Mouse (Mus musculus) hindbrain, embryonic 16.5 days (tissue): ENCODE data around the gene Cd276. TPM values are rescaled to one million over a fixed set of nuclear protein-coding genes. Genes with fewer than 3 reads are reported as not detected.

Experiments used
- ATAC-seq: fragments of 200-750 bp; cut with Nextera tagmentation; 2 replicates; pipeline ENCODE4 v1.8.0; 2017; ENCODE audit warnings: moderate TSS enrichment, moderate library complexity
- H3K27ac ChIP-seq: fragments of 300-500 bp; sonication (generic); 2 replicates; pipeline ENCODE4 v1.5.1; 2014; ENCODE audit warnings: low read depth, mild to moderate bottlenecking, control low read depth, low read length, moderate library complexity
- H3K27me3 ChIP-seq: fragments of 300-500 bp; sonication (generic); replicated peaks from 2 replicates; pipeline ENCODE4 v1.6.1; 2014; ENCODE audit warnings: low read length; ENCODE audit not compliant: control insufficient read depth, insufficient read depth
- H3K36me3 ChIP-seq: fragments of 300-500 bp; sonication (generic); 2 replicates; pipeline ENCODE4 v1.6.1; 2014; ENCODE audit warnings: mild to moderate bottlenecking, low read length, moderate library complexity, mixed read lengths; ENCODE audit not compliant: control insufficient read depth, insufficient read depth
- H3K4me1 ChIP-seq: fragments of 300-500 bp; sonication (generic); 2 replicates; pipeline ENCODE4 v1.6.1; 2014; ENCODE audit warnings: low read depth, low read length; ENCODE audit not compliant: control insufficient read depth, insufficient read depth
- H3K4me2 ChIP-seq: fragments of 300-500 bp; sonication (generic); 2 replicates; pipeline ENCODE4 v1.6.1; 2014; ENCODE audit warnings: mild to moderate bottlenecking, low read length, control low read depth, moderate library complexity
- H3K4me3 ChIP-seq: fragments of 300-500 bp; sonication (generic); 2 replicates; pipeline ENCODE4 v1.5.1; 2014; ENCODE audit warnings: mild to moderate bottlenecking, low read length, control low read depth, moderate library complexity
- H3K9ac ChIP-seq: fragments of 300-500 bp; sonication (generic); 2 replicates; pipeline ENCODE4 v1.6.1; 2014; ENCODE audit warnings: low read depth, mild to moderate bottlenecking, control low read depth, low read length, moderate library complexity
- H3K9me3 ChIP-seq: fragments of 300-500 bp; sonication (generic); 2 replicates; pipeline ENCODE4 v1.6.1; 2014; ENCODE audit warnings: mild to moderate bottlenecking, low read length, moderate library complexity; ENCODE audit not compliant: control insufficient read depth
- WGBS: fragments of 180-500 bp; shearing (Covaris S2); extraction: QIAGEN DNeasy Blood & Tissue Kit; methylation state at CpG from one replicate; pipeline ENCODE4 v1.1.7; 2014; 5-methylcytosine and 5-hydroxymethylcytosine counted together
- polyA plus RNA-seq: library from polyadenylated mRNA; unstranded; fragments of >200 nt; fragmentation: Nextera tagmentation; extraction: Ambion mirVana; gene quantifications from 2 replicates; pipeline ENCODE4 v1.2.1, GENCODE M21; 2015

Gene Cd276
- polyA plus RNA-seq, 1 experiment from 2014 or later, result 24.6 TPM

GRCm38 (mm10) chr9:58539886-58540285 is 15.4 kb downstream of the Cd276 start:
- Histone ChIP-seq H3K4me2 (no peak overlapping the region), H3K4me1 (peaks cover 11% of the 10 kb centered on the region), H3K9me3 (no peaks in the 10 kb centered on the region), H3K4me3 (no peak overlapping the region), H3K27ac (no peak overlapping the region), H3K27me3 (no peaks in the 10 kb centered on the region), H3K9ac (no peak overlapping the region), H3K36me3 (peaks cover 11% of the 10 kb centered on the region)
- 45% methylated on average over 5 of the region's 5 CpGs for WGBS
- no peak for ATAC-seq

GRCm38 (mm10) chr9:58537774-58538173 is 17.5 kb downstream of the Cd276 start:
- 78% methylated on average over 3 of the region's 3 CpGs for WGBS
- no peak overlapping the region for H3K9ac ChIP-seq
- no peaks in the 10 kb centered on the region for H3K9me3 ChIP-seq
- no peak overlapping the region for H3K4me2 ChIP-seq
- H3K36me3 ChIP-seq, result peaks cover 11% of the 10 kb centered on the region
- peaks cover 11% of the 10 kb centered on the region for H3K4me1 ChIP-seq
- H3K27ac ChIP-seq, result no peak overlapping the region
- no peak for ATAC-seq
- H3K27me3 ChIP-seq, result no peaks in the 10 kb centered on the region
- H3K4me3 ChIP-seq, result no peak overlapping the region

DNA sequence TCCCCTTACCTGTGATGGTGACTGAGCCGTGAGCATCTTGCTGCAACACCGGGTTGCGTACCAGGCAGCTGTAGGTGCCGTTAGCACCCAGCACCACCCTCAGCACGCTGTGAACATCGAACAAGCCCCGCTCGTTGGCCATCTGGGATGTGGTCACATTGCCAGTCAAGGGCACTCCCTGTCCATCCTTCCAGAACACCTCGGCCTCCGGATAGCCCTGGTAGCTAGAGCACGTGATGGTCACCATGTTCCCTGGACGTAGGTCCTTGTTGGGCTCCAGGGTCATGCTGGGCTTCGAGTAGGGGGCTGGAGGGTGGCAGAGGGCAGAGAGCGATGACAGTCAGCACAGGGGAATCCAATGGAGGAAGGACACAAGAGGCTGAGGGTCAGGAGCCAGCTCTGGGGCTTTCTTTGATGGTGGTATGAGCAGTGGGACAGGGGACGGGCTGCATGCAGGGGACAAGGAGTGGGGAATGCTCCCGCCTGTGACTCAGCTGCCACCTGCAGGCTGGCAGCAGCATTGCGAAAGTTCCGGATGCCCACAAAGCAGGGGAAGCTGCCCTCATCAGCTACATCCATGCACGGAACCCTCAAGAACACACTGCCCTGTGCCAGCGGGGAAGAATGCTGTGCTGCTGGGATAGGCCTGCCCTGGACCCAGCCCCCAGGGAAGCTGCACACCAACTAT is 19.6 kb downstream of the Cd276 start:
- peak; percentile 57; the same call in 1 of the 2 replicates for ATAC-seq
- H3K36me3 ChIP-seq, result peaks cover 11% of the 10 kb centered on the region
- 76% methylated on average over 20 of the region's 20 CpGs for WGBS

GRCm38 (mm10) chr9:58534766-58535165 is 20.5 kb downstream of the Cd276 start:
- H3K27ac ChIP-seq, result no peak overlapping the region
- no peaks in the 10 kb centered on the region for H3K9me3 ChIP-seq
- H3K9ac ChIP-seq, result no peak overlapping the region
- 0 out of 2 replicates have a peak, but pooled peaks cover 3% of the 10 kb centered on the region for H3K4me1 ChIP-seq
- H3K36me3 ChIP-seq, result peaks cover 14% of the 10 kb centered on the region
- WGBS, result 41% methylated on average over 1 of the region's 1 CpGs
- no peak overlapping the region for H3K4me2 ChIP-seq
- H3K4me3 ChIP-seq, result no peak overlapping the region
- H3K27me3 ChIP-seq, result no peaks in the 10 kb centered on the region
- ATAC-seq, result 0 out of 2 replicates have a peak, but pooled peaks have one; percentile 51

More for the DNA sequence above, 19.6 kb downstream of the Cd276 start:
- Histone ChIP-seq H3K4me3 (no peak overlapping the region), H3K27ac (no peak overlapping the region), H3K4me2 (no peak overlapping the region), H3K9ac (no peak overlapping the region), H3K4me1 (0 out of 2 replicates have a peak, but pooled peaks cover 3% of the 10 kb centered on the region), H3K27me3 (no peaks in the 10 kb centered on the region), H3K9me3 (no peaks in the 10 kb centered on the region)

DNA sequence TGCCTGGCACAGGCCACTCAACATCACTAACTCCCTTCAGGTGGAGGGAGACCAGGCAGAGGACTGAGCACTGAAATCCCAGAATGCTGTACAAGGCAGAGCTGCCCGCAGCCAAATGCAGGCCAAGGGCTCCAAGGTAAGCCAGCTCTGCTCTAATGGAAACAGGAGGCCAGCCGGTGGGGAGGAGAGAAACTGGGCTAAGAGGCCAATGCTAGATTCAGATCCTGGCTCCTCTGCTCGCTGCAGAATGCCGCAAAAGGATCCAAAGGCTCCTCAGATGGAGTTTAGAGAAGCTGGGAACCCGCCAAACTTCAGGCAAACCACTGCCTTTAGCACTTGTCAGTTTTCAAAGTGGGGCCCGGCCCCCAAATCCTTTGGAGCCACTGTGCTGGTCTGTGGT is 21.9 kb downstream of the Cd276 start:
- H3K4me1 ChIP-seq, result 0 out of 2 replicates have a peak, but pooled peaks cover 3% of the 10 kb centered on the region
- peaks cover 15% of the 10 kb centered on the region for H3K36me3 ChIP-seq
- no peak overlapping the region for H3K9ac ChIP-seq
- H3K27ac ChIP-seq, result no peak overlapping the region
- H3K9me3 ChIP-seq, result no peaks in the 10 kb centered on the region
- no peak overlapping the region for H3K4me3 ChIP-seq
- ATAC-seq, result no peak
- H3K27me3 ChIP-seq, result no peaks in the 10 kb centered on the region
- H3K4me2 ChIP-seq, result no peak overlapping the region
- 92% methylated on average over 6 of the region's 6 CpGs for WGBS

DNA sequence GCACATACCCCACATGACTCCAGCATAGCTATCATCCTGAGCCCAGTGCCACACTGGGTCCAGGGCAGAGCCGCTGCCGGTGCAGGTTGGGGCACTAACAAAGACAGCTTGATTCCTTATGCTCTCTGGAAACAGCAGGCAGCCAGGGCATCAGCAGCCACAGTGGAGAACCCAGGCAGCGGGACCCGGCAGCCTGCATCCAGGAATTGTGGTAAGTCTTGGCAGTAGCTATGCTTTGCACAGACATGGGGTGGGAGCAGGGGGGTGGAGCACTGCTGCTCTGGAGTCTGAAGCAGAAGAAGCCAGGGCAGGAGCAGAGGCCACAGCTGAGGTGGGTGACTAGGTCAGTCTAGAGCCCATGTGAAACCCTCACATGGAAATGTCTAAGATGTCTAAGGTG is 23.0 kb downstream of the Cd276 start:
- WGBS, result 59% methylated on average over 4 of the region's 4 CpGs
- no peak for ATAC-seq
- H3K4me1 ChIP-seq, result peaks cover 3% of the 10 kb centered on the region; the same call in 1 of the 2 replicates
- peaks cover 14% of the 10 kb centered on the region for H3K36me3 ChIP-seq
- no peak overlapping the region for H3K27ac ChIP-seq
- no peaks in the 10 kb centered on the region for H3K27me3 ChIP-seq
- H3K9me3 ChIP-seq, result no peaks in the 10 kb centered on the region
- no peak overlapping the region for H3K9ac ChIP-seq
- no peak overlapping the region for H3K4me3 ChIP-seq
- H3K4me2 ChIP-seq, result no peak overlapping the region

DNA sequence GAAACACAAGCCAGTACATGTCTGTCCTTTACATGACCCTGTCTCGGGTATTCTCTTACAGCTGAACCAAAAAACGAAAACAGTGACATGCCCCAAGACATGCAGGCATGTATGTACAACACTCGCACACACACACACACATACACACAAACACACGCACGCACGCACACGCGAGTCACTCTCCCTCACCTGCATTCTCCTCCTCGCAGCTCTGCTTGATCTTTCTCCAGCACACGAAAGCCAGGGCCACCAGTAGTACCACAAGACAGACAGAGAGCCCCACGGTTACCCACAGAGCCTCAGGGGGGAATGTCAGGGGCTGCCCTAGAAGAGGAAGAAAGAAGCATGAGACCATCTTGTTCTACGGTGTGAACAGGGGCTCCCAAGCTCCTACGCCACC is 24.8 kb downstream of the Cd276 start:
- Histone ChIP-seq H3K27me3 (no peaks in the 10 kb centered on the region), H3K9ac (no peak overlapping the region), H3K27ac (no peak overlapping the region), H3K36me3 (peaks cover 9% of the 10 kb centered on the region), H3K4me2 (no peak overlapping the region), H3K4me1 (no peaks in the 10 kb centered on the region; the same call in 1 of the 2 replicates), H3K9me3 (no peaks in the 10 kb centered on the region), H3K4me3 (no peak overlapping the region)
- 93% methylated on average over 13 of the region's 13 CpGs for WGBS
- ATAC-seq, result no peak

GRCm38 (mm10) chr9:58527841-58528240 is 27.4 kb downstream of the Cd276 start:
- WGBS, result 51% methylated on average over 4 of the region's 4 CpGs
- Histone ChIP-seq H3K9me3 (no peaks in the 10 kb centered on the region), H3K9ac (no peak overlapping the region), H3K4me2 (no peak overlapping the region), H3K36me3 (peaks cover 11% of the 10 kb centered on the region), H3K4me3 (no peak overlapping the region), H3K4me1 (no peaks in the 10 kb centered on the region; the same call in 1 of the 2 replicates), H3K27me3 (no peaks in the 10 kb centered on the region), H3K27ac (no peak overlapping the region)
- ATAC-seq, result no peak

DNA sequence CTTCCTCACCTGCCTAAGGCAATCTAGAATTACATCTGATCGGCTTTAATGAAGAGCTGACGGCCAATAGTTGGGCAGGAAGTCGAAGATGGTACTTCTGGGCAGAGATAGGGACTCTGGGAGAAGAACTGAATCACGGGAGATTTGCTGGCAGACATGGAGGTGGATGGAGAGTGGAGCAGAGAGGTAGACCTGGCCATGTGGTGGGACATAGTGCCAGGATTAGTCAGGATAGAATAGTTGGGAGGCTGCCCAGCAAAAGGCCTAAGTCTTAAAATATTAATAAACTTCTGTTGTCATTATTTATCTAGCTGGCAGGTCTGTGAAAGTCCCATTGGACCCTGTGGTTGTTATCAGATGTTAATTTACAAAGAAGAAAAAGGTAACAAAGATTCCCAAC is 30.1 kb downstream of the Cd276 start:
- H3K36me3 ChIP-seq, result peaks cover 8% of the 10 kb centered on the region
- no peak overlapping the region for H3K27ac ChIP-seq
- no peaks in the 10 kb centered on the region for H3K27me3 ChIP-seq
- H3K4me3 ChIP-seq, result no peak overlapping the region
- H3K4me2 ChIP-seq, result no peak overlapping the region
- ATAC-seq, result no peak
- H3K9ac ChIP-seq, result no peak overlapping the region
- no peaks in the 10 kb centered on the region; the same call in 1 of the 2 replicates for H3K4me1 ChIP-seq
- 84% methylated on average over 4 of the region's 4 CpGs for WGBS
- H3K9me3 ChIP-seq, result no peaks in the 10 kb centered on the region
